Mouse (Mus musculus): ENCODE results near the gene Tm2d3. TPM values are rescaled to one million over a fixed set of nuclear protein-coding genes. Genes with fewer than 3 reads are reported as not detected.

The Tm2d3 gene
- polyA plus RNA-seq, 1 experiment from 2014 or later: 87.3 TPM

- DNase-seq (ENCODE audit: low spot score) (no peak), ATAC-seq (replicated peaks; ENCODE audit: low FRiP score, low TSS enrichment, low read depth) (no peak)
- H3K27ac ChIP-seq (ENCODE audit: low read depth): no peak overlapping the region
- H3K4me3 ChIP-seq (ENCODE audit: low read depth, low read length): no peak overlapping the region
- H3K9ac ChIP-seq (ENCODE audit: low read length): no peak overlapping the region
- H3K4me2 ChIP-seq (ENCODE audit: low read length): no peak overlapping the region
- no peaks in the 10 kb centered on the region for H3K27me3 ChIP-seq (replicated peaks; ENCODE audit: control insufficient read depth, insufficient read depth, low read length)
- H3K4me1 ChIP-seq (replicated peaks; ENCODE audit: control insufficient read depth, insufficient read depth, low read length): no peaks in the 10 kb centered on the region
- no peaks in the 10 kb centered on the region for H3K36me3 ChIP-seq (ENCODE audit: control insufficient read depth, insufficient read depth, low read length)
- WGBS: 77% methylated on average over 4 of the region's 4 CpGs
- no peaks in the 10 kb centered on the region for H3K9me3 ChIP-seq (ENCODE audit: control insufficient read depth, low read length)
These were observed 23.3 kb downstream of the Tm2d3 start for GRCm38 (mm10) chr7:65714304-65714703.

GRCm38 (mm10) chr7:65734024-65734423, 43.1 kb downstream of the Tm2d3 start:
- WGBS: 66% methylated on average over 2 of the region's 2 CpGs
- H3K9ac ChIP-seq (ENCODE audit: low read length): no peak overlapping the region
- H3K4me3 ChIP-seq (ENCODE audit: low read depth, low read length): no peak overlapping the region
- H3K4me1 ChIP-seq (replicated peaks; ENCODE audit: control insufficient read depth, insufficient read depth, low read length): no peaks in the 10 kb centered on the region
- no peaks in the 10 kb centered on the region for H3K27me3 ChIP-seq (replicated peaks; ENCODE audit: control insufficient read depth, insufficient read depth, low read length)
- DNase-seq (ENCODE audit: low spot score): no peak
- H3K36me3 ChIP-seq (ENCODE audit: control insufficient read depth, insufficient read depth, low read length): no peaks in the 10 kb centered on the region
- no peak overlapping the region for H3K27ac ChIP-seq (ENCODE audit: low read depth)
- no peak overlapping the region for H3K4me2 ChIP-seq (ENCODE audit: low read length)
- no peak for ATAC-seq (replicated peaks; ENCODE audit: low FRiP score, low TSS enrichment, low read depth)
- H3K9me3 ChIP-seq (ENCODE audit: control insufficient read depth, low read length): no peaks in the 10 kb centered on the region

GRCm38 (mm10) chr7:65735261-65735660, 44.3 kb downstream of the Tm2d3 start:
- Histone ChIP-seq H3K9me3 (ENCODE audit: control insufficient read depth, low read length) (no peaks in the 10 kb centered on the region), H3K4me3 (ENCODE audit: low read depth, low read length) (no peak overlapping the region), H3K9ac (ENCODE audit: low read length) (no peak overlapping the region), H3K27me3 (replicated peaks; ENCODE audit: control insufficient read depth, insufficient read depth, low read length) (no peaks in the 10 kb centered on the region), H3K4me1 (replicated peaks; ENCODE audit: control insufficient read depth, insufficient read depth, low read length) (no peaks in the 10 kb centered on the region), H3K27ac (ENCODE audit: low read depth) (no peak overlapping the region), H3K36me3 (ENCODE audit: control insufficient read depth, insufficient read depth, low read length) (no peaks in the 10 kb centered on the region), H3K4me2 (ENCODE audit: low read length) (no peak overlapping the region)
- DNase-seq (ENCODE audit: low spot score): no peak
- 84% methylated on average over 3 of the region's 3 CpGs for WGBS
- ATAC-seq (replicated peaks; ENCODE audit: low FRiP score, low TSS enrichment, low read depth): no peak

GRCm38 (mm10) chr7:65737286-65738040, 46.5 kb downstream of the Tm2d3 start:
- Histone ChIP-seq H3K9me3 (ENCODE audit: control insufficient read depth, low read length) (no peaks in the 10 kb centered on the region), H3K4me1 (replicated peaks; ENCODE audit: control insufficient read depth, insufficient read depth, low read length) (no peaks in the 10 kb centered on the region), H3K27me3 (replicated peaks; ENCODE audit: control insufficient read depth, insufficient read depth, low read length) (no peaks in the 10 kb centered on the region), H3K27ac (ENCODE audit: low read depth) (no peak overlapping the region), H3K4me2 (ENCODE audit: low read length) (no peak overlapping the region), H3K4me3 (ENCODE audit: low read depth, low read length) (no peak overlapping the region), H3K36me3 (ENCODE audit: control insufficient read depth, insufficient read depth, low read length) (no peaks in the 10 kb centered on the region), H3K9ac (ENCODE audit: low read length) (no peak overlapping the region)
- 67% methylated on average over 12 of the region's 12 CpGs for WGBS
- ATAC-seq (replicated peaks; ENCODE audit: low FRiP score, low TSS enrichment, low read depth) (no peak), DNase-seq (ENCODE audit: low spot score) (no peak)

- Histone ChIP-seq H3K36me3 (ENCODE audit: control insufficient read depth, insufficient read depth, low read length) (no peaks in the 10 kb centered on the region), H3K27ac (ENCODE audit: low read depth) (no peak overlapping the region), H3K4me3 (ENCODE audit: low read depth, low read length) (no peak overlapping the region), H3K9me3 (ENCODE audit: control insufficient read depth, low read length) (no peaks in the 10 kb centered on the region), H3K27me3 (replicated peaks; ENCODE audit: control insufficient read depth, insufficient read depth, low read length) (no peaks in the 10 kb centered on the region), H3K4me2 (ENCODE audit: low read length) (no peak overlapping the region), H3K9ac (ENCODE audit: low read length) (no peak overlapping the region), H3K4me1 (replicated peaks; ENCODE audit: control insufficient read depth, insufficient read depth, low read length) (no peaks in the 10 kb centered on the region)
- 93% methylated on average over 8 of the region's 8 CpGs for WGBS
- DNase-seq (ENCODE audit: low spot score) (no peak), ATAC-seq (replicated peaks; ENCODE audit: low FRiP score, low TSS enrichment, low read depth) (no peak)
These were observed 51.9 kb downstream of the Tm2d3 start for GRCm38 (mm10) chr7:65742857-65743256.

- 85% methylated on average over 11 of the region's 11 CpGs for WGBS
- no peaks in the 10 kb centered on the region for H3K9me3 ChIP-seq (ENCODE audit: control insufficient read depth, low read length)
- no peaks in the 10 kb centered on the region for H3K4me1 ChIP-seq (replicated peaks; ENCODE audit: control insufficient read depth, insufficient read depth, low read length)
- no peak overlapping the region for H3K9ac ChIP-seq (ENCODE audit: low read length)
- ATAC-seq (replicated peaks; ENCODE audit: low FRiP score, low TSS enrichment, low read depth) (no peak), DNase-seq (ENCODE audit: low spot score) (no peak)
- no peaks in the 10 kb centered on the region for H3K27me3 ChIP-seq (replicated peaks; ENCODE audit: control insufficient read depth, insufficient read depth, low read length)
- H3K4me3 ChIP-seq (ENCODE audit: low read depth, low read length): no peak overlapping the region
- H3K36me3 ChIP-seq (ENCODE audit: control insufficient read depth, insufficient read depth, low read length): no peaks in the 10 kb centered on the region
- no peak overlapping the region for H3K4me2 ChIP-seq (ENCODE audit: low read length)
- H3K27ac ChIP-seq (ENCODE audit: low read depth): no peak overlapping the region
These were observed 57.3 kb downstream of the Tm2d3 start for GRCm38 (mm10) chr7:65747990-65748955.

Other genes with a start within 250 kb of the Tm2d3 start
- 15.9 and 21.9 TPM in 2 replicates for gene Tjp1, start 163.4 kb upstream of the Tm2d3 start, polyA plus RNA-seq (2014; fragmentation: Nextera tagmentation; extraction: Ambion mirVana)
- 8.5 and 8.9 TPM in 2 replicates for gene Tarsl2, start 46.3 kb upstream of the Tm2d3 start, polyA plus RNA-seq (2014; fragmentation: Nextera tagmentation; extraction: Ambion mirVana)
- gene Pcsk6, start 170.6 kb downstream of the Tm2d3 start, polyA plus RNA-seq (2014; fragmentation: Nextera tagmentation; extraction: Ambion mirVana): 3.4 and 3.5 TPM in 2 replicates